Mouse (Mus musculus): ENCODE measurements around the gene Plekhg1. TPM values are rescaled to one million over a fixed set of nuclear protein-coding genes. Genes with fewer than 3 reads are reported as not detected.

Gene Plekhg1
- polyA plus RNA-seq, 1 experiment from 2014 or later, result 7.4 TPM

- no peak overlapping the region for H3K4me2 ChIP-seq
- H3K36me3 ChIP-seq, result no peaks in the 10 kb centered on the region
- H3K9me3 ChIP-seq (replicated peaks), result no peaks in the 10 kb centered on the region
- no peaks in the 10 kb centered on the region for H3K27me3 ChIP-seq (replicated peaks)
- H3K9ac ChIP-seq (replicated peaks), result no peak overlapping the region
- no peak overlapping the region for H3K27ac ChIP-seq (replicated peaks)
- no peak overlapping the region for H3K4me3 ChIP-seq (replicated peaks)
- ATAC-seq (ENCODE audit: low FRiP score), result no peak
- H3K4me1 ChIP-seq, result no peaks in the 10 kb centered on the region
- WGBS, result 45% methylated on average over 11 of the region's 11 CpGs
These were observed 201.0 kb downstream of the Plekhg1 start for GRCm38 (mm10) chr10:3941054-3941757.

GRCm38 (mm10) chr10:3942289-3942688 is 202.1 kb downstream of the Plekhg1 start:
- Histone ChIP-seq H3K9ac (replicated peaks) (no peak overlapping the region), H3K4me1 (no peaks in the 10 kb centered on the region), H3K36me3 (no peaks in the 10 kb centered on the region), H3K4me3 (replicated peaks) (no peak overlapping the region), H3K27me3 (replicated peaks) (no peaks in the 10 kb centered on the region), H3K4me2 (no peak overlapping the region), H3K27ac (replicated peaks) (no peak overlapping the region), H3K9me3 (replicated peaks) (no peaks in the 10 kb centered on the region)
- ATAC-seq (ENCODE audit: low FRiP score), result no peak
- WGBS, result 70% methylated on average over 6 of the region's 6 CpGs

- 37% methylated on average over 10 of the region's 10 CpGs for WGBS
- Histone ChIP-seq H3K9ac (replicated peaks) (no peak overlapping the region), H3K9me3 (replicated peaks) (no peaks in the 10 kb centered on the region), H3K4me1 (no peaks in the 10 kb centered on the region), H3K27me3 (replicated peaks) (no peaks in the 10 kb centered on the region), H3K4me2 (no peak overlapping the region), H3K36me3 (no peaks in the 10 kb centered on the region), H3K4me3 (replicated peaks) (no peak overlapping the region), H3K27ac (replicated peaks) (no peak overlapping the region)
- peak; percentile 67; the same call in 1 of the 2 replicates for ATAC-seq (ENCODE audit: low FRiP score)
These were observed 203.6 kb downstream of the Plekhg1 start for GRCm38 (mm10) chr10:3943492-3944395.

- no peaks in the 10 kb centered on the region for H3K36me3 ChIP-seq
- no peak overlapping the region for H3K9ac ChIP-seq (replicated peaks)
- no peak overlapping the region for H3K4me2 ChIP-seq
- H3K4me3 ChIP-seq (replicated peaks), result no peak overlapping the region
- H3K4me1 ChIP-seq, result no peaks in the 10 kb centered on the region
- no peak overlapping the region for H3K27ac ChIP-seq (replicated peaks)
- WGBS, result 93% methylated on average over 17 of the region's 17 CpGs
- H3K27me3 ChIP-seq (replicated peaks), result no peaks in the 10 kb centered on the region
- no peak for ATAC-seq (ENCODE audit: low FRiP score)
- H3K9me3 ChIP-seq (replicated peaks), result no peaks in the 10 kb centered on the region
These were observed 206.7 kb downstream of the Plekhg1 start for GRCm38 (mm10) chr10:3946871-3947270.

GRCm38 (mm10) chr10:3947346-3947745 is 207.2 kb downstream of the Plekhg1 start:
- ATAC-seq (ENCODE audit: low FRiP score), result no peak
- Histone ChIP-seq H3K4me2 (no peak overlapping the region), H3K9me3 (replicated peaks) (no peaks in the 10 kb centered on the region), H3K36me3 (no peaks in the 10 kb centered on the region), H3K9ac (replicated peaks) (no peak overlapping the region), H3K4me1 (no peaks in the 10 kb centered on the region), H3K27ac (replicated peaks) (no peak overlapping the region), H3K27me3 (replicated peaks) (no peaks in the 10 kb centered on the region), H3K4me3 (replicated peaks) (no peak overlapping the region)
- 94% methylated on average over 7 of the region's 7 CpGs for WGBS

GRCm38 (mm10) chr10:3949306-3949705 is 209.1 kb downstream of the Plekhg1 start:
- Histone ChIP-seq H3K4me2 (no peak overlapping the region), H3K36me3 (no peaks in the 10 kb centered on the region), H3K4me3 (replicated peaks) (no peak overlapping the region), H3K9ac (replicated peaks) (no peak overlapping the region), H3K27me3 (replicated peaks) (no peaks in the 10 kb centered on the region), H3K4me1 (no peaks in the 10 kb centered on the region), H3K27ac (replicated peaks) (no peak overlapping the region), H3K9me3 (replicated peaks) (no peaks in the 10 kb centered on the region)
- 86% methylated on average over 6 of the region's 6 CpGs for WGBS
- ATAC-seq (ENCODE audit: low FRiP score), result no peak

- Histone ChIP-seq H3K4me1 (no peaks in the 10 kb centered on the region), H3K4me2 (no peak overlapping the region), H3K9me3 (replicated peaks) (no peaks in the 10 kb centered on the region), H3K36me3 (no peaks in the 10 kb centered on the region), H3K27ac (replicated peaks) (no peak overlapping the region), H3K9ac (replicated peaks) (no peak overlapping the region), H3K27me3 (replicated peaks) (no peaks in the 10 kb centered on the region), H3K4me3 (replicated peaks) (no peak overlapping the region)
- ATAC-seq (ENCODE audit: low FRiP score), result no peak
- 94% methylated on average over 22 of the region's 22 CpGs for WGBS
These were observed 216.3 kb downstream of the Plekhg1 start for GRCm38 (mm10) chr10:3956471-3956870.

- 81% methylated on average over 5 of the region's 5 CpGs for WGBS
- ATAC-seq (ENCODE audit: low FRiP score), result no peak
- Histone ChIP-seq H3K9ac (replicated peaks) (no peak overlapping the region), H3K4me1 (no peaks in the 10 kb centered on the region), H3K27ac (replicated peaks) (no peak overlapping the region), H3K27me3 (replicated peaks) (no peaks in the 10 kb centered on the region), H3K4me2 (no peak overlapping the region), H3K9me3 (replicated peaks) (no peaks in the 10 kb centered on the region), H3K36me3 (no peaks in the 10 kb centered on the region), H3K4me3 (replicated peaks) (no peak overlapping the region)
These were observed 218.4 kb downstream of the Plekhg1 start for GRCm38 (mm10) chr10:3958591-3958990.

GRCm38 (mm10) chr10:3969026-3969425 is 228.9 kb downstream of the Plekhg1 start:
- H3K27ac ChIP-seq (replicated peaks), result no peak overlapping the region
- WGBS, result 71% methylated on average over 3 of the region's 3 CpGs
- H3K4me1 ChIP-seq, result peaks cover 7% of the 10 kb centered on the region
- no peaks in the 10 kb centered on the region for H3K27me3 ChIP-seq (replicated peaks)
- H3K9me3 ChIP-seq (replicated peaks), result no peaks in the 10 kb centered on the region
- no peak for ATAC-seq (ENCODE audit: low FRiP score)
- no peak overlapping the region for H3K4me2 ChIP-seq
- no peaks in the 10 kb centered on the region for H3K36me3 ChIP-seq
- H3K4me3 ChIP-seq (replicated peaks), result no peak overlapping the region
- H3K9ac ChIP-seq (replicated peaks), result no peak overlapping the region

GRCm38 (mm10) chr10:3972237-3972636 is 232.1 kb downstream of the Plekhg1 start:
- Histone ChIP-seq H3K27ac (replicated peaks) (no peak overlapping the region), H3K4me3 (replicated peaks) (0 out of 2 replicates have a peak overlapping the region, but pooled peaks have one; percentile 70)

GRCm38 (mm10) chr10:3972981-3973588 is 232.9 kb downstream of the Plekhg1 start, which contains the start of gene Mthfd1l:
Mthfd1l (plus strand) TSS chr10:3973118.
- Histone ChIP-seq H3K27me3 (replicated peaks) (no peaks in the 10 kb centered on the region), H3K27ac (replicated peaks) (peak within 1 kb of the TSS; percentile 88), H3K4me1 (peaks cover 11% of the 10 kb centered on the region), H3K9me3 (replicated peaks) (no peaks in the 10 kb centered on the region), H3K36me3 (no peaks in the 10 kb centered on the region), H3K9ac (replicated peaks) (peak within 1 kb of the TSS; percentile 74), H3K4me2 (peak within 1 kb of the TSS; percentile 91), H3K4me3 (replicated peaks) (peak within 1 kb of the TSS; percentile 70)
- ATAC-seq (ENCODE audit: low FRiP score), result peak; percentile 84
- 0% methylated on average over 40 of the region's 40 CpGs for WGBS

More at GRCm38 (mm10) chr10:3972237-3972636, 232.1 kb downstream of the Plekhg1 start:
- ATAC-seq (ENCODE audit: low FRiP score), result no peak
- Histone ChIP-seq H3K27me3 (replicated peaks) (no peaks in the 10 kb centered on the region), H3K9ac (replicated peaks) (no peak overlapping the region), H3K9me3 (replicated peaks) (no peaks in the 10 kb centered on the region), H3K36me3 (no peaks in the 10 kb centered on the region), H3K4me2 (peak overlapping the region; percentile 91), H3K4me1 (peaks cover 11% of the 10 kb centered on the region)
- WGBS, result 89% methylated on average over 9 of the region's 9 CpGs

All from neural tube, embryonic 15.5 days (tissue).